Mouse (Mus musculus) frontal cortex, adult (tissue): ENCODE results near the gene Nsmce1.
A peak's percentile ranks its signal among the peaks of the same experiment; 100 is the strongest.

Source experiments
- ATAC-seq: cut with Nextera tagmentation; 2 replicates; pipeline ENCODE4 v1.9.2; 2017; ENCODE audit warnings: mild to moderate bottlenecking, moderate library complexity, mixed read lengths; ENCODE audit not compliant: low TSS enrichment

The Nsmce1 gene

DNA sequence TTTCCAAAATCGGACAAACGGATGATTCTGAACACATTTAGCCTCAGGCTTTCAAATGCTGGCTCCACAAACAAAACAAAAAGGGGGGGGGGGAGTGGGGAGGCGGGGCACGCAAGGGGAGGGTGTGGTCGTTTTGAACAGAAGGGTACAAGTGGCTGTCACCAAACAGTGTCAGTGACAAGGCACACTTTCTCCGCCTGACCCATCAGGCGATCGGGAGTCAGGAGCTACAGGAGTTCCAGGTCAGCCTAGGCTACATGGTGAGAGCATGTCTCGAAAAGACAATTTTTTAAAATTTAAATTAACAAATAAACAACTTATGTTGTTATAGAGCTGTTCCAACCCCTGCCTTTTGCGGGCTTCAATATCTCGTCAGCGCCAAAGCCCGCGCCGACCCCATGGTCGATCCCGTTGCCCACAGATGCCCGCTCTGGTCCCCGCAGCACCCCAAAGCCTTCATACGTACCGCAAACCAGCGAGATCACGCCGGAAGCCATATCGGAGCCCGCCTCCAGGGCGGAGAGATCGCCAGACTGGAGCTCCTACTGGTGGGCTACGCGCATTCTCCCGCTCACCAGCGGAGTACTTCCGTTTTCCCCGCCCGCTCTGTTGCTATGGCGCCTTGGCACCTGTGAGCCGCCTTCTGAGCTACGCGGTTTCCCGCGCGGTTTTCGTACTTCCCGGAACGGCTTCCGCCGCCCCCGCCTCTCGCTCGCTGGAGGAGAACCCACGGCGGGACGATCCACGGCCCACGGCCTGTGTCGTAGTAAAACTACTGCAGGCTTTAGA lies at the start of gene Nsmce1:
TSS of gene Nsmce1 (minus strand) at position 650 of the 789 bp plus-strand sequence.
- ATAC-seq: peak; percentile 100

DNA sequence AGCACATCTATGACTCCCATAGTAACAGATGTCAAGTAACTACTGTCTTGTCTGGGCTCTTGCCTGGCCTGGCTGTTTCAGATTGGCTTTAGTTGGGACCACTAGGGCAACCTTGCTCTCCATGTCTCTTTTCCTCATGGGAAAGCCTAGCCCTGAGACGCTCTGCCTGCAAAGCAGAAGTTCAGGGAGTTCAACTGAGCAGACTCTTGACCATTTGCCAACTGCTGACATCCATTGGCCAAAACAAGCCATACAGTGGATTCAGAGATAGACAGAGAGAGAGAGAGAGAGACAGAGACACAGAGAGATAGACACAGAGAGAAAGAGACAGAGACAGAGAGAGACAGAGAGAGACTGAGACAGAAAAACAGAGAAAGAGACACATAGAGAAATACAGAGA lies 49.6 kb upstream of the Nsmce1 start:
- ATAC-seq: no peak

- ATAC-seq: no peak
Observed at GRCm38 (mm10) chr7:125539351-125539750, 48.0 kb upstream of the Nsmce1 start.

DNA sequence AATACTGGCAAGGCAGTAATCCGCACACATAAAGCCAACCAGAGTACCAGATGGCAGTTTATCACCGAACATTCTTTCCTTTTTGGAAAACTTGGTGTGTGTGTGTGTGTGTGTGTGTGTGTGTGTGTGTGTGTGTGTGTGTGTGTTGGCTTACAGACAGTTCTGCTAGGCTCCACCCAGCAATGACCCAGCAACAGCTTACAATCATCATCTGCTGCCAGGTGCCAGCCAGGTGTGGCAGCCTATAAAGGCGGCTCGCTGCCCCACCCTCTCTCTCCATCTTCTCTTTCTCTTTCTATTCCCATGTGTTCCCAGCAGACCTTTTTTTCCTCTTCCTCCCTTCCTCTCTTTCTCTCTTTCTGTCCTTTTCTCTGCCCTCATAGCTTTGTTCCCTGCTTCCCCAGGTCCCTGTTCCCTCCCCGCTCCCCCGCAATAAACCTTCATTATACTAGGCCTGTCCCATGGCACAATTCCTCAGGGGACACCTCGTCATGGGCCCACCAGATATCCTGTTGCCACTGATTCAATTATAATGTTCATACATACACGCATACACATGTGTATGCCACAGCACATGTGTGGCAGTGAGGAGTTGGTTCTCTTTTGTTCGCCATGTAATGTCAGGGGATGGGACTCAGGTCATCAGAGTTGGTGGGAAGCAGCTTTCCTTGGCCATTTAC lies 36.6 kb upstream of the Nsmce1 start:
- ATAC-seq: no peak

GRCm38 (mm10) chr7:125527186-125527585 lies 35.8 kb upstream of the Nsmce1 start:
- no peak for ATAC-seq

DNA sequence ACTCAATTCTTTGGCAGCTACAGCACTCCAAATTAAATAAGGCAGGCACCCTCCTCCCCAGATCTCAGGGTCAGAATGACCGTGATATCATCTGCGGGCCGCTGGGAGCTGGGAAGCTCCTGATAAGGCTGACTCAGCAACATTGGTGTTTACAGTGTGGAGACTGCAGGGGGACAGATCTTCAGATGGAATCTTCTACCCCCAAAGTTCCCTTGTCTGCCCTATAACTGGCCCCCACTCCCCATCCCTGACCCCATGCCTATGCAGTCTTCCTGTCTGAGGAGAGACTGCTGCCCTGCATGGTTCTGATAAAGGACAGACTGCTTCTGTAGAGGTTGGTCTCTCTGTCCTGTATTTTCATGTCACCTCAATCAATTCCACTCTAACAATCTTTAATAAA lies 31.7 kb upstream of the Nsmce1 start:
- ATAC-seq: no peak

DNA sequence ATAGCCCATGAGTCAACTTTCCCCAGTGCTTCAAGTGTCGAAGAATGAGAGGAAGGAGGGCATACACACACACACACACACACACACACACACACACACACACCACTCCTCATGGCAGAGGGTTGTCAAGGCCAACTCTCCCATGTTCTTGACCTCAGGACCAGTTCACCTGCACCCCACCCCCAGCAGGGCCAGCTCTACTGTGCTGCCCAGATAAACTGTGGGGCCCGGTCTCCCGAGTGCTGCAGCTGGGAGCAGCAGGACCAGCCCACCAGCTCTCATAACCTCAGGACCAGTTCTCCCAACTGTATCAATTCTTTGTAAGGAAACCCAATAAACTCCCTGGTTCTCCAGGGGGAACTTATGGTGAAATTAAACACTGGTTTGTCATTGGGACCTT lies 28.3 kb upstream of the Nsmce1 start:
- ATAC-seq: no peak

GRCm38 (mm10) chr7:125517470-125517869 lies 26.1 kb upstream of the Nsmce1 start:
- peak; percentile 73; the same call in 1 of the 2 replicates for ATAC-seq

GRCm38 (mm10) chr7:125516723-125517122 lies 25.3 kb upstream of the Nsmce1 start:
- ATAC-seq: no peak

DNA sequence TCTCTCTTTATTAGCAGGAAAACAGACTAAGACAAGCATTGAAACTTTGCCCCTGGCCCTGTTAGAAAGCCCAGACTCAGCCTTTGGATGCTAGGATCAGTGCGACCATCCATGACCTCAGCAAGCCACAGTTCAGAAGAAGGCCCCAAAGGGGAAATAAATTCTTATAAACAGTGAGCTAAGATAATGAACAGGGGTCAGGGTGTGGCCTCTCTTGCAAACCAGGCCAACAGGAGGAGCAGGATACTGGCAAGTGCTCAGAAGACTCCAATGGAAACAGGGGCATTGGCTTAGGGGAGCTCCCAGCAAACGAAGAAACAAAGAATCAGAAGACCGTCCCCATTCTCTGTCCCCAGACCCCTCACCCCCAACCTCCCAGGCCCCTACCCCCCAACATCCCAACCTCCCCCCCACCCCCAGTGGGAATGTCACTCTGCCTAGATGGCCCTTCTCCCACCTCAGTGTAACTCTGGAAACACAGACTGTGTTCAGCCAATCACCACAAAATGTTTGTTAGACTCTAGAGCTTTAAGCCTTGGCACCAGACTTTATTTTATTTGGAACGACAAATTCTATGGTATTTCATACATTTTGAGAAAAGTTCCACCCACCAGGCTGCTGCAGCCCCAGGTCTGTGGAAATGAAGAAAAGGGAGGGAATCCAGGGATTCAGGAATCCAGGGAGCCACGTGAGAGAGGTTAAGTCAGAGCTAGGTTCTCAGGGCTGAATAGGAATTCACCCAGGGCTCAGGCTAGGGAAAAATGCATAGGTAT lies 23.9 kb upstream of the Nsmce1 start:
- 0 out of 2 replicates have a peak, but pooled peaks have one; percentile 13 for ATAC-seq

DNA sequence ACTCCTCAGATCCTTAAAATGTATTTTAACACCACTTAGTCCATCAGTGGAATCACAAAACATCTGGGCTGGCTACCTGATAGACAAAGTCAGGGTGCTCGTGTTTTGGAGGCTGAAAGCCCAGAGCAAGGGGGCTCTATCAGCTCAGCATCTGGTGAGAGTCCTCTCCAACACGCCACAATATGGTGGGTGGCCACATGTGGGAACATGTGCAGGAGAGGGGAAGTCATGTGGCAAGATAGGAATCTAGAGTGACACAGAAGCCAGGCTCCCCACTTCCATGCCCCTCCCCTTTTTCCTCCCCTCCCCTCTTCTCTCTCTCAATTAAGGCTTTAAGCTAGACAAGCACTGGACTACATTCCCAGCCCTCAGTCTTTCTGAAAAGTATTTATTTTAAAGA lies 20.5 kb upstream of the Nsmce1 start:
- no peak for ATAC-seq

- no peak for ATAC-seq
Observed at GRCm38 (mm10) chr7:125511432-125511831, 20.0 kb upstream of the Nsmce1 start.

- no peak for ATAC-seq
Observed at GRCm38 (mm10) chr7:125507279-125507678, 15.9 kb upstream of the Nsmce1 start.

GRCm38 (mm10) chr7:125505568-125505967 lies 14.2 kb upstream of the Nsmce1 start:
- ATAC-seq: no peak

- ATAC-seq: peak; percentile 78
Observed at GRCm38 (mm10) chr7:125504618-125505017, 13.2 kb upstream of the Nsmce1 start.

GRCm38 (mm10) chr7:125503374-125504092 lies 12.1 kb upstream of the Nsmce1 start:
- ATAC-seq: no peak

DNA sequence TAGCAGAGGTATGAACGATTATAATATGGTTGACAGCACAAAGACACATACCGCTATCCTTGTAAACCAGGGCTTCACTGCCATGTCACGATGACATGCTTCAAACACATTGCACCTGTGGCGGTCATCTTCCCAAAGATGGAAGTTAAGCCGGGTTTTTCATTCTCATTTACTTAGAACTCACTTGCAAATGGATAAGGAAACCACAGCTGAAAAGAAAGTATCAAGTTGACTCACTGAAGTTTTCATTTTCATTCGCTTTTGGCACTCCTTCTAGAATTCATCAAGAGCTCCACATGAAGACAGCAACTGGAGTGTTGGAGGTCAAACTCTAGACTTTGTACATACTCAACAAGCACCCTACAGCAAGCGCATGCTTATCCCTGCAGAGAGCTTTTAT lies 9.5 kb upstream of the Nsmce1 start:
- ATAC-seq: no peak

GRCm38 (mm10) chr7:125499927-125500868 lies 8.8 kb upstream of the Nsmce1 start:
- ATAC-seq: peak; percentile 74

GRCm38 (mm10) chr7:125495864-125496440 lies 4.6 kb upstream of the Nsmce1 start:
- ATAC-seq: no peak

DNA sequence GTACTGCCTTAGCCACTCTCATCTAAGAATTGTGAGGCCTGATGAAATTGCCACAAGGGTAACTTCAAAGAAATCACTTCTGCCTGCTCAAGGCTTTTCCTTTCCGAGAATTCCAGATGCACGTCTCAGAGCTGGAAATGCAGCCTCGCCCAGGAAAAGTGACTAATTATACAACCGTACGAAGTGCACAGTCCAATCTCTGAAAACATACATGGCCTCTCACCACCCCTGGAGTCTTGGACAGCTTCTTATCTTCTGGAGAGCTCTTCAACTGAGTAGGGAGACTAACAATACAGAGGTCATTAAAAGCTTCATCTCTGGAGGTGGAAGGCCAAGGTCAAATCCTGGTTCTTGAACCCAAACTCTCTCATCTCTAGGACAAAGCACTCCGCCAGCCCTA lies 1.2 kb upstream of the Nsmce1 start:
- ATAC-seq: no peak
